Mouse (Mus musculus): Measurements from ENCODE around the gene Misp. TPM values are rescaled to one million over a fixed set of nuclear protein-coding genes. Genes with fewer than 3 reads are reported as not detected.

Misp gene
- polyA plus RNA-seq, 1 experiment from 2014 or later, result 0.59 TPM

DNA sequence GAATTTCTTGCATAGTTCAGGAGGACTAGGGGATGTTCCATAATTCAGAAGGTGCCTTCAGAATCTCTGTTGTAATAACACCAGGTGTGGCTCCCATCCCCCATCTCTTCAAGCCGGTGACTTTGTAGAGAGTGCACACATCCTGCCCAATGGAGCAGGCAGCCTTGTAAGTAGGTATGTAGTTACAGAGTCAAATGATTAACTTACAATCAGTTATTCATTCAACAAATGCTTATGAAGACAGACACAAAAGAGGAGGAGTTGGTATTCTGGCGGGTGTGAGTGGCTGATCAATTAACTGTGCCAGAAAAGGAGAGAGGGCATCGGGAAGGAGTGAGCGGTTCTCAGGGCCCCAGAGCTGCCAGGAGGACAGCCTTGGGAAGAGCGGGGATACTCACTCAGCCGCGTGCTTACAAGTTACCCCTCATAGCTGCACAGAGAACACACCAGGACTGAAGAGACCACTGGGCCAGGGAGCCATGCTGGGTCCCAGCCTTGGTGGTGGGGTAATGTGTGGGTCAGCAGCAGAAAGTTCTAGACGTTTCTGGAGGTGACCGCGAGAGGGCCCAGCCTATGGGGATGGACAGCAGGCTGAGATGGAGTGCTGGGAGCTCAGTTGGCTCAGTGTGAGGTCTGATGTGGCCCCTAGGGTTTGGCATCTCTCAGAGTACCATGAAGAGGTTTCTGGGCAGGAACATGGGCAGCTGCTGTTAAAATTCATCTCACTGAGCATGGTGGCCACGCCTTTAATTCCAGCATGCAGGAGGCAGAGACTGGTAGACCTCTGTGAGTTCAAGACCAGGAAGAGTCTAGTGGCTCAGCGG lies 4.9 kb upstream of the Misp start:
- H3K4me2 ChIP-seq (ENCODE audit: low read length), result no peak overlapping the region
- no peak overlapping the region for H3K9ac ChIP-seq (ENCODE audit: low read depth, low read length)
- ATAC-seq, result no peak
- no peak overlapping the region for H3K27ac ChIP-seq (ENCODE audit: low read depth, low read length)
- H3K36me3 ChIP-seq (ENCODE audit: control insufficient read depth, insufficient read depth, low read length), result peaks cover 46% of the 10 kb centered on the region
- no peak overlapping the region for H3K4me3 ChIP-seq (ENCODE audit: low read length)
- 83% methylated on average over 12 of the region's 12 CpGs for WGBS
- H3K9me3 ChIP-seq (ENCODE audit: control insufficient read depth, low read length), result no peaks in the 10 kb centered on the region
- no peaks in the 10 kb centered on the region for H3K27me3 ChIP-seq (replicated peaks; ENCODE audit: control insufficient read depth, insufficient read depth, low read length)
- no peaks in the 10 kb centered on the region for H3K4me1 ChIP-seq (ENCODE audit: control insufficient read depth, insufficient read depth, low read depth, low read length)

DNA sequence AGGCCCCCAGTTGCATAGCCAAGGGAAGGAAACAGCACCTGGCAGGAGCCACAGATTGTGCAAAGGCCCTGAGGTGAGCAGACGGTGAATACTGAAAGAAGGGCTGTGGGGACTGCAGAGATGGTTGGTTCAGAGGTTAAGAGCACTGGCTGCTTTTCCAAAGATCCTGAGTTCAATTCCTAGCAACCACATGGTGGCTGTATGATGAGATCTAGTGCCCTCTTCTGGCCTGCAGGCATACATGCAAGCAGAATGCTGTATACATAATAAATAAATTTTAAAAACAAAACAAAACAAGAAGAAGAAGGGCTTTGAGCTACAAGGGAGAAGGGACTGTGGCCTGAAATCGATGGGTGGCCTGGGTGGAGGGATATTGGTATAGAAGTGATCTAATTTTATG lies 3.7 kb upstream of the Misp start:
- Histone ChIP-seq H3K4me3 (ENCODE audit: low read length) (no peak overlapping the region), H3K27me3 (replicated peaks; ENCODE audit: control insufficient read depth, insufficient read depth, low read length) (no peaks in the 10 kb centered on the region), H3K4me1 (ENCODE audit: control insufficient read depth, insufficient read depth, low read depth, low read length) (no peaks in the 10 kb centered on the region), H3K4me2 (ENCODE audit: low read length) (no peak overlapping the region), H3K27ac (ENCODE audit: low read depth, low read length) (no peak overlapping the region), H3K36me3 (ENCODE audit: control insufficient read depth, insufficient read depth, low read length) (peaks cover 40% of the 10 kb centered on the region), H3K9me3 (ENCODE audit: control insufficient read depth, low read length) (no peaks in the 10 kb centered on the region), H3K9ac (ENCODE audit: low read depth, low read length) (no peak overlapping the region)
- 86% methylated on average over 2 of the region's 2 CpGs for WGBS
- ATAC-seq, result no peak

DNA sequence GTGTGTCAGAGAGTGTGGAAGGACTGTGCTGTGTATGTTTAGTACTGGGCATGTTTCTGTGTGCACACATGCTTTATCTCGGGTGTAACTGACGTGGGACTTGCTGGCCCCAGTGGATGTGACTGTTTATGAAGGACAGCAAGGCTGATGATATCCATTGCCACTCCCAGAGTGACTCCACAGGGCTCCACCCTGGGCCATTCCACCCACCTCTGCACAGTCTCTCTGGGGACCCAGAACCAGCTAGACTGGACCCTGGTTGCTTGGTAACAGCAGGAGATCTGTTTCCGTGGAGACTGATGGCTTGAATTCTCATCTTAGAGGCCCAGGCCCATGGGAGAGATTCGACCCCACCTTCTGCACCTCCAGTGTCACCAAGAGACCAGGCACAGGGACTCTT lies 2.6 kb upstream of the Misp start:
- H3K9me3 ChIP-seq (ENCODE audit: control insufficient read depth, low read length), result no peaks in the 10 kb centered on the region
- H3K27ac ChIP-seq (ENCODE audit: low read depth, low read length), result no peak overlapping the region
- 67% methylated on average over 4 of the region's 4 CpGs for WGBS
- H3K4me1 ChIP-seq (ENCODE audit: control insufficient read depth, insufficient read depth, low read depth, low read length), result no peaks in the 10 kb centered on the region
- ATAC-seq, result no peak
- H3K4me3 ChIP-seq (ENCODE audit: low read length), result no peak overlapping the region
- H3K36me3 ChIP-seq (ENCODE audit: control insufficient read depth, insufficient read depth, low read length), result peaks cover 35% of the 10 kb centered on the region
- no peaks in the 10 kb centered on the region for H3K27me3 ChIP-seq (replicated peaks; ENCODE audit: control insufficient read depth, insufficient read depth, low read length)
- H3K4me2 ChIP-seq (ENCODE audit: low read length), result no peak overlapping the region
- H3K9ac ChIP-seq (ENCODE audit: low read depth, low read length), result no peak overlapping the region

DNA sequence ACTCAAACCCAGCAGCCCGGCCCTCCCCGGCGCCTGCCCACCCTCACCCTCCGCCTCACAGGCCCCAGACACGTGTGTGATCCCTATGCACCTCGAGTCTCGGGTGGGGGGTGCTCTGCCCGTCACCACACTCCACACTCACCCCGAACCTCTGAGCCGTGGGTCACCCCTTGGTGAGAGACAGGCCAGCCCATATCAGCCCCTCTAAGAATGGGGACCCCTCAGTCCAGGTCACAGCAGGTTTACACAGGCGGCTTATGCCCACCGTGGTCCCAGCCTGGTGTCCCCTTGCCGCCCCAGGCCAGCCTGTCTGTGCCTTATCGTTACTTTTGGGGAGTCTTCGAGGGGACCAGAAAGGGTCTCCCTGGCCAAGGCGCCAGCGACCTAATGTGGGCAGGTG lies 1.2 kb upstream of the Misp start:
- no peak overlapping the region for H3K9ac ChIP-seq (ENCODE audit: low read depth, low read length)
- H3K36me3 ChIP-seq (ENCODE audit: control insufficient read depth, insufficient read depth, low read length), result peaks cover 35% of the 10 kb centered on the region
- H3K4me2 ChIP-seq (ENCODE audit: low read length), result no peak overlapping the region
- ATAC-seq, result no peak
- H3K4me3 ChIP-seq (ENCODE audit: low read length), result no peak overlapping the region
- no peaks in the 10 kb centered on the region for H3K9me3 ChIP-seq (ENCODE audit: control insufficient read depth, low read length)
- H3K27me3 ChIP-seq (replicated peaks; ENCODE audit: control insufficient read depth, insufficient read depth, low read length), result no peaks in the 10 kb centered on the region
- WGBS, result 89% methylated on average over 17 of the region's 17 CpGs
- no peaks in the 10 kb centered on the region for H3K4me1 ChIP-seq (ENCODE audit: control insufficient read depth, insufficient read depth, low read depth, low read length)
- H3K27ac ChIP-seq (ENCODE audit: low read depth, low read length), result no peak overlapping the region

DNA sequence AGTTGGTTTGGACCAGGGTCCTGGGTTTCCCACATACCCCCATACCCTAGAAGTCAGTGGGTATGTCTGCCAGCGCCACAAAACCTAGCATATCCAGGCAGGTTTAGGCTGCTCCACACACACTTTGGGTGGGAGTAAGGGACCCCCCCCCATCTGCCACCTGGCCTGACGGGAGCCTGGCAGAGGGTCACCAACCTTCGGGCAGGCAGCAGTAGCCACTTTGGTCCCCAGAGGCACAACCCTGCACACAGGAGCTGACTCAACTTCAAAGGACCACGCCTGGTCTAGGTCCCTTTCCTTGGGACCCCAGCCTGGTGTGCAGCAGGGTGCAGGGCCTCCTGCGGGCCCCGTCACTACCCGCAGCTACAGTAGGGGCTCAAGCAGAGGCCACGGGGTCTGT lies 512 bp upstream of the Misp start:
- Histone ChIP-seq H3K9me3 (ENCODE audit: control insufficient read depth, low read length) (no peaks in the 10 kb centered on the region), H3K4me3 (ENCODE audit: low read length) (no peak overlapping the region), H3K4me2 (ENCODE audit: low read length) (no peak overlapping the region), H3K27ac (ENCODE audit: low read depth, low read length) (no peak overlapping the region), H3K4me1 (ENCODE audit: control insufficient read depth, insufficient read depth, low read depth, low read length) (no peaks in the 10 kb centered on the region), H3K36me3 (ENCODE audit: control insufficient read depth, insufficient read depth, low read length) (peaks cover 29% of the 10 kb centered on the region), H3K27me3 (replicated peaks; ENCODE audit: control insufficient read depth, insufficient read depth, low read length) (no peaks in the 10 kb centered on the region), H3K9ac (ENCODE audit: low read depth, low read length) (no peak overlapping the region)
- 84% methylated on average over 8 of the region's 8 CpGs for WGBS
- ATAC-seq, result no peak

DNA sequence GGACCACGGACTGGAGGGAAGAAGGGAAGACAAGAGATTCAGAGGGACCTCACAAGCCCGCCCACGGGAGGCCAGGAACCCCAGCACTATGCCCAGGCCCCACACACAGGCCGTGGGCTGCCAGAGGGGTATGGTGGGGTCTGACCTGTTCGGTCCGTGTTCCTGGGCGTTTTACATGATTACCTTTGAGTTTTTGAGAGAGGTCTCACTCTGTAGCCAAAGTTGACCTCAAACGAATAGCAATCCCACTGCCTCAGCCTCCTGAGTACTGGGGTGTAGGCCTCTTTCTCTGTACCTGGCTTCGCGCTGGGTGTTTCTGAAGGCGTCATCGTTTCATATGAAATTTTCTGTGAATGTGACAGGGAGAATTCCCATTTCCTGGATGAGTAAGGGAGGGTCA lies 942 bp downstream of the Misp start:
- no peaks in the 10 kb centered on the region for H3K4me1 ChIP-seq (ENCODE audit: control insufficient read depth, insufficient read depth, low read depth, low read length)
- no peak overlapping the region for H3K9ac ChIP-seq (ENCODE audit: low read depth, low read length)
- no peak overlapping the region for H3K4me3 ChIP-seq (ENCODE audit: low read length)
- ATAC-seq, result no peak
- 91% methylated on average over 12 of the region's 12 CpGs for WGBS
- no peaks in the 10 kb centered on the region for H3K27me3 ChIP-seq (replicated peaks; ENCODE audit: control insufficient read depth, insufficient read depth, low read length)
- no peak overlapping the region for H3K4me2 ChIP-seq (ENCODE audit: low read length)
- no peak overlapping the region for H3K27ac ChIP-seq (ENCODE audit: low read depth, low read length)
- H3K36me3 ChIP-seq (ENCODE audit: control insufficient read depth, insufficient read depth, low read length), result peaks cover 17% of the 10 kb centered on the region
- no peaks in the 10 kb centered on the region for H3K9me3 ChIP-seq (ENCODE audit: control insufficient read depth, low read length)

DNA sequence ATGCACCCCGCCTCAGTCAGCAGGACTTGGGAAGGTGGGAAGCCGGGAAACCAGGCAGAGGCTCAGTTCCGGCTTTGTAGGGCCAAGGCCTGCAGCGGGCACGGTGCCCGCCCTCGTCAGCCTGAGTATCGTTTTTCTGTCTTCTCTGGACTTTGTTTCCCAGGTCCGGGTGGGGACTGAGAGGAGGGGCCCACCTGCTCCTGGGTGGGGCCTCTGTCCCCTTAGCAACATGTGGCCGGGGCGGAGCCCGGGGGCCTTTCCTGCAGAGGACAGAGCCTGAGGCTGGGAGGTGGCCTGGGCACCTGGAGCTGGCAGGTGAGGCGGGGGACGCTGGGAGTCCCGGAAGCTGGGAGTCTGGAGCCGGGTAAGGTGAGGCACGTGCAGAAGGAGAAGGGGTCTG lies 1.6 kb downstream of the Misp start:
- Histone ChIP-seq H3K4me1 (ENCODE audit: control insufficient read depth, insufficient read depth, low read depth, low read length) (no peaks in the 10 kb centered on the region), H3K27me3 (replicated peaks; ENCODE audit: control insufficient read depth, insufficient read depth, low read length) (no peaks in the 10 kb centered on the region), H3K27ac (ENCODE audit: low read depth, low read length) (no peak overlapping the region), H3K9ac (ENCODE audit: low read depth, low read length) (0 out of 2 replicates have a peak overlapping the region, but pooled peaks have one; percentile 14), H3K4me3 (ENCODE audit: low read length) (no peak overlapping the region), H3K4me2 (ENCODE audit: low read length) (no peak overlapping the region), H3K9me3 (ENCODE audit: control insufficient read depth, low read length) (no peaks in the 10 kb centered on the region), H3K36me3 (ENCODE audit: control insufficient read depth, insufficient read depth, low read length) (peaks cover 14% of the 10 kb centered on the region)
- peak; percentile 19; the same call in 1 of the 2 replicates for ATAC-seq
- WGBS, result 36% methylated on average over 13 of the region's 17 CpGs

DNA sequence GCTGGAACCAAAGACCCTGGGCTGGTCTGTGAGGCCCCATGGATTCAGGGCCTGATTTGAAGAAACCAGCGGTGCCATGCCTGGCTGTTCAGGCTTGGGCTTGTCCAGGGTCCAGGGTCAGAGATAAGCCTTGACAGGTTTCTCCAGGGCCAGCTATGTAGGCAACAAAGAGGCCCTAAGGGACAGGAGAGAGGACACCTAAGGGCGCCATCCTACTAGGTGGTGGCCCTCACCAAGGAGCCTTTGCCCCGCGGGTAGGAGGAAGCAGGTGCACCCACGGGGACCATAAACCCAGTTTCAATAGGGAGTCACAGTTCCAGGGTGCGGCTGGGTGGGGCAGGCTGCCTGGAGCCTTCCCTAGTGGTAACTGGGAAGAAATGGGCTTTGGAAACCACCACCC lies 2.2 kb downstream of the Misp start:
- Histone ChIP-seq H3K9me3 (ENCODE audit: control insufficient read depth, low read length) (no peaks in the 10 kb centered on the region), H3K27me3 (replicated peaks; ENCODE audit: control insufficient read depth, insufficient read depth, low read length) (no peaks in the 10 kb centered on the region), H3K9ac (ENCODE audit: low read depth, low read length) (no peak overlapping the region), H3K4me3 (ENCODE audit: low read length) (no peak overlapping the region), H3K4me2 (ENCODE audit: low read length) (no peak overlapping the region), H3K27ac (ENCODE audit: low read depth, low read length) (no peak overlapping the region), H3K36me3 (ENCODE audit: control insufficient read depth, insufficient read depth, low read length) (peaks cover 14% of the 10 kb centered on the region), H3K4me1 (ENCODE audit: control insufficient read depth, insufficient read depth, low read depth, low read length) (no peaks in the 10 kb centered on the region)
- ATAC-seq, result no peak
- 79% methylated on average over 6 of the region's 6 CpGs for WGBS

DNA sequence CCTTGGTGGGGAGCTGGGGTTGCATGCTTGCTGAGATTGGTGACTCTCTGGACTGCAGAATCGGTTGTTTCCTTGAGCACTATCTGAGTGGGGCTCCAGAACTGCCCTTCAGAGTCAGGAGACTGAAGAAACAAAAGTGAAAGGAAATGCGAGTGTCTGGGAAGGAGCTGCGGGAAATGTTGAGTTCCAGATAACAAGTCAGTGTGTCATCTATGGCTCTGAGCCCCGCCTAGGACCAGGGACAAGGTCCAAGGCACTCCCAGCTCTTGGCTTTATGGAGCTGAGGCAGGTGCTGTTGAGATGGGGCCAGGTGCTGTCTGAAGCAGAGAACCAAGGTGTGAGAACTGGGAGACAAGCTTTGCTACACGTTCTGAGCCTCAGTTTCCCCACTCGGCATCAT lies 3.6 kb downstream of the Misp start:
- H3K4me2 ChIP-seq (ENCODE audit: low read length), result no peak overlapping the region

More for the DNA sequence above, 3.6 kb downstream of the Misp start:
- H3K27ac ChIP-seq (ENCODE audit: low read depth, low read length), result no peak overlapping the region
- no peak overlapping the region for H3K4me3 ChIP-seq (ENCODE audit: low read length)
- no peaks in the 10 kb centered on the region for H3K27me3 ChIP-seq (replicated peaks; ENCODE audit: control insufficient read depth, insufficient read depth, low read length)
- H3K9me3 ChIP-seq (ENCODE audit: control insufficient read depth, low read length), result no peaks in the 10 kb centered on the region
- no peaks in the 10 kb centered on the region for H3K4me1 ChIP-seq (ENCODE audit: control insufficient read depth, insufficient read depth, low read depth, low read length)
- H3K36me3 ChIP-seq (ENCODE audit: control insufficient read depth, insufficient read depth, low read length), result peaks cover 11% of the 10 kb centered on the region
- WGBS, result 77% methylated on average over 6 of the region's 6 CpGs
- no peak for ATAC-seq
- no peak overlapping the region for H3K9ac ChIP-seq (ENCODE audit: low read depth, low read length)

Data from hindbrain, embryonic 16.5 days (tissue).